In the genomic region with DNA sequence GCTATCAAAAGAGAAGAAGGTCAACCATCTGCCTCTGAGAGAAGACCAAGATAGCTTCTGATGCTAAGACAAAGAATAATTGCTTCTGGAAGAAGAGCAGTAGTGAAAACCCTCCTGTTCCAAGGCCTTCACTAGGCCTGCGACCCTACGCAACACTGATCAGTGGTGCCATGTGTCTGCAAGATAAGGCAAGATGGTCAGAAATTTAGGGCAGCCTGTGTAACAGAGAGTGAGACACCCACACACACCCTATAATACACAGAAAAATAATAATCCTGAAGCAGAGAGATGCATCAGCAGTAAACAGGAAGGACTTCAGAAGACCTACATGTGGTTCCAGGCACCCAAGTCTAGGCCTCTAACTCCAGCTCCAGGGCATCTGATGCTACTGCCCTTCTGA, we compare ENCODE assay signal across 16 mouse cellular contexts. TPM values are rescaled to one million over a fixed set of nuclear protein-coding genes. Genes with fewer than 3 reads are reported as not detected.
"Had no signal": no experiment of that assay in that cellular context is flagged by ENCODE, and none has a peak within 500 bp of the region (broad histone marks: within the 10 kb centered on the region; RNA-seq: fewer than 3 reads in every experiment).

No protein-coding gene starts in this region.

- H3K4me1 ChIP-seq: limb, embryonic 12.5 days; lung, embryonic 15.5 days; midbrain, embryonic 13.5 days had no signal

- ATAC-seq: midbrain, embryonic 13.5 days had no signal

- H3K36me3 ChIP-seq: limb, embryonic 12.5 days; midbrain, embryonic 13.5 days had no signal

- H3K4me3 ChIP-seq: limb, embryonic 12.5 days; lung, embryonic 15.5 days; midbrain, embryonic 13.5 days had no signal

- H3K9ac ChIP-seq: limb, embryonic 12.5 days; lung, embryonic 15.5 days; midbrain, embryonic 13.5 days had no signal

- H3K9me3 ChIP-seq: limb, embryonic 12.5 days; lung, embryonic 15.5 days; midbrain, embryonic 13.5 days had no signal

- H3K4me2 ChIP-seq: limb, embryonic 12.5 days; lung, embryonic 15.5 days; midbrain, embryonic 13.5 days had no signal

- H3K27ac ChIP-seq: kidney, postnatal 0 days; limb, embryonic 12.5 days; lung, embryonic 15.5 days; macrophage; midbrain, embryonic 13.5 days had no signal

- DNase-seq: kidney, adult 11 months; kidney, adult 9 months; kidney, postnatal 36 days; layer of hippocampus, adult 9-11 months; layer of hippocampus, postnatal 36 days; lung, postnatal 14 days; right cerebral cortex, postnatal 25 days; thymus, adult 18-20 months; thymus, postnatal 14 days had no signal

- H3K27me3 ChIP-seq: limb, embryonic 12.5 days; lung, embryonic 15.5 days; midbrain, embryonic 13.5 days had no signal

RNA-seq across cellular contexts. Expression of a gene that starts 32.1 kb away (rescaled TPM):
- polyA plus RNA-seq: macrophage had no signal

RNA-seq across cellular contexts. Expression of a gene that starts 57.7 kb away (rescaled TPM):
- polyA plus RNA-seq: liver, adult 2 months; macrophage; small intestine, adult 2 months had no signal
